Comparison of ENCODE assay signal across 7 mouse cellular contexts in the genomic region with DNA sequence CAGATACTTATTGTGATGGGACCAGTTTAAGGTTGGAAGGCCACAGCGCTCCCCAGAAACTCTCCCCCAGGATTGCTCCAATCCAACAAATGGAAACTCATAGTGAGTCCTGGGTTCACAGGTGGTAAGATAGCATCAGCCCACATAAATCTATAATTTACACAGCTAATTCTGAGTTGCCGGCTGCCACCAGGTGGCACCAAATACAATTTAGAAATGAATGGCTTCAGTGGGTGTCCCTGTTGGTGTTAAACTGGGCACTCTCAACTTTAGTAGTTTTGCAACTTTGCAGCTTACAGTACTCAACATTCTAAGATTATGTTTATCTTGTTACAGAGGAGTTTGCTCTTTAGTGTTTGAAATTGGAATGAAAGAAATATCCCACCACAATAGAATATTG.
DNase-seq lines count a peak whose midpoint lies in the region; ATAC-seq lines count a peak whose summit lies in the region.

No protein-coding gene starts in this region.

- H3K4me1 ChIP-seq in midbrain, embryonic 11.5 days (ENCODE audit: control insufficient read depth, insufficient read depth, low read length), result no peaks in the 10 kb centered on the region
- no peaks in the 10 kb centered on the region for H3K4me1 ChIP-seq in midbrain, embryonic 10.5 days
- no peaks in the 10 kb centered on the region for H3K4me1 ChIP-seq in kidney, embryonic 16.5 days (ENCODE audit: insufficient read depth, low read length)
- H3K4me1 ChIP-seq in limb, embryonic 13.5 days, result no peaks in the 10 kb centered on the region

- no peaks in the 10 kb centered on the region for H3K9me3 ChIP-seq in midbrain, embryonic 11.5 days (ENCODE audit: control insufficient read depth, low read length)
- H3K9me3 ChIP-seq in midbrain, embryonic 10.5 days (replicated peaks), result no peaks in the 10 kb centered on the region
- no peaks in the 10 kb centered on the region for H3K9me3 ChIP-seq in kidney, embryonic 16.5 days (ENCODE audit: low read length)
- H3K9me3 ChIP-seq in limb, embryonic 13.5 days, result no peaks in the 10 kb centered on the region

- H3K36me3 ChIP-seq in midbrain, embryonic 11.5 days (ENCODE audit: control insufficient read depth, insufficient read depth, low read length), result no peaks in the 10 kb centered on the region
- no peaks in the 10 kb centered on the region for H3K36me3 ChIP-seq in midbrain, embryonic 10.5 days
- no peaks in the 10 kb centered on the region for H3K36me3 ChIP-seq in kidney, embryonic 16.5 days (ENCODE audit: insufficient read depth, low read length)
- H3K36me3 ChIP-seq in limb, embryonic 13.5 days, result no peaks in the 10 kb centered on the region

- H3K27ac ChIP-seq in midbrain, embryonic 11.5 days (ENCODE audit: low read depth, low read length), result no peak overlapping the region
- no peak overlapping the region for H3K27ac ChIP-seq in midbrain, embryonic 10.5 days (replicated peaks)
- no peak overlapping the region for H3K27ac ChIP-seq in kidney, embryonic 16.5 days (ENCODE audit: low read length)
- no peak overlapping the region for H3K27ac ChIP-seq in limb, embryonic 13.5 days

- ATAC-seq in midbrain, embryonic 11.5 days (ENCODE audit: low FRiP score), result peak; percentile 77
- ATAC-seq in kidney, embryonic 16.5 days (ENCODE audit: low FRiP score, low TSS enrichment), result 0 out of 2 replicates have a peak, but pooled peaks have one; percentile 19
- ATAC-seq in limb, embryonic 13.5 days (ENCODE audit: low FRiP score, low read depth), result peak; percentile 66; the same call in 1 of the 2 replicates

- no peak overlapping the region for H3K9ac ChIP-seq in midbrain, embryonic 11.5 days (ENCODE audit: low read length)
- H3K9ac ChIP-seq in kidney, embryonic 16.5 days (replicated peaks; ENCODE audit: low read length), result no peak overlapping the region
- H3K9ac ChIP-seq in limb, embryonic 13.5 days, result no peak overlapping the region

- no peak overlapping the region for H3K4me2 ChIP-seq in midbrain, embryonic 11.5 days
- no peak overlapping the region for H3K4me2 ChIP-seq in kidney, embryonic 16.5 days (replicated peaks; ENCODE audit: low read depth, low read length)
- H3K4me2 ChIP-seq in limb, embryonic 13.5 days (replicated peaks), result no peak overlapping the region

- no peak overlapping the region for H3K4me3 ChIP-seq in midbrain, embryonic 11.5 days (ENCODE audit: low read depth, low read length)
- H3K4me3 ChIP-seq in midbrain, embryonic 10.5 days, result no peak overlapping the region
- no peak overlapping the region for H3K4me3 ChIP-seq in kidney, embryonic 16.5 days (ENCODE audit: low read length)
- no peak overlapping the region for H3K4me3 ChIP-seq in limb, embryonic 13.5 days

- no peaks in the 10 kb centered on the region for H3K27me3 ChIP-seq in midbrain, embryonic 11.5 days (ENCODE audit: control insufficient read depth, insufficient read depth, low read length)
- H3K27me3 ChIP-seq in midbrain, embryonic 10.5 days (ENCODE audit: low read depth, poor library complexity, severe bottlenecking), result no peaks in the 10 kb centered on the region
- H3K27me3 ChIP-seq in kidney, embryonic 16.5 days (ENCODE audit: insufficient read depth, low read length), result no peaks in the 10 kb centered on the region
- no peaks in the 10 kb centered on the region for H3K27me3 ChIP-seq in limb, embryonic 13.5 days

- 17% methylated on average over 2 of the region's 2 CpGs for WGBS in midbrain, embryonic 11.5 days
- WGBS in midbrain, embryonic 10.5 days, result 20% methylated on average over 2 of the region's 2 CpGs
- WGBS in kidney, embryonic 16.5 days, result 12% methylated on average over 2 of the region's 2 CpGs
- WGBS in limb, embryonic 13.5 days, result 17% methylated on average over 2 of the region's 2 CpGs

- peak; percentile 94 for DNase-seq in midbrain, embryonic 11.5 days (ENCODE audit: low spot score, missing footprints)
- no peak for DNase-seq in midbrain, embryonic 10.5 days (ENCODE audit: low spot score)
- DNase-seq in adrenal gland, adult 18-20 months (ENCODE audit: low spot score in 2 of 2), result peak; percentile 8 to 40
- DNase-seq in embryo, embryonic 10 days (ENCODE audit: low spot score), result peak; percentile 54
- peak; percentile 57 for DNase-seq in right cerebral cortex, postnatal 14 days

Comparison
In these comparisons a context has a peak if more than half of its experiments do, and no peak if none do; other contexts are left out.
1. ATAC-seq: peak in every context shown above with its lines; median percentile 77 in midbrain, embryonic 11.5 days; 66 in limb, embryonic 13.5 days; 19 in kidney, embryonic 16.5 days.